Mouse (Mus musculus) intestine, embryonic 14.5 days (tissue): ENCODE data around the gene Nav3. TPM values are rescaled to one million over a fixed set of nuclear protein-coding genes. Genes with fewer than 3 reads are reported as not detected.

Experiments used
- ATAC-seq: fragments of 200-750 bp; cut with Nextera tagmentation; replicated peaks from 2 replicates; pipeline ENCODE4 v1.8.0; 2017; ENCODE audit warnings: low read depth, moderate number of reproducible peaks, moderate TSS enrichment, moderate library complexity; ENCODE audit not compliant: low FRiP score, low TSS enrichment
- DNase-seq: peaks from one replicate; pipeline ENCODE4 v3.0.0-alpha.2; 2018; ENCODE audit warnings: low spot score
- H3K27ac ChIP-seq: fragments of 300-500 bp; sonication (generic); 2 replicates; pipeline ENCODE4 v1.5.1; 2014; ENCODE audit warnings: low read depth, mild to moderate bottlenecking, control low read depth
- H3K27me3 ChIP-seq: fragments of 300-500 bp; sonication (generic); replicated peaks from 2 replicates; pipeline ENCODE4 v1.6.1; 2014; ENCODE audit warnings: low read length, control low read depth; ENCODE audit not compliant: control insufficient read depth, insufficient read depth
- H3K36me3 ChIP-seq: fragments of 300-500 bp; sonication (generic); 2 replicates; pipeline ENCODE4 v1.6.1; 2014; ENCODE audit warnings: low read length, control low read depth; ENCODE audit not compliant: control insufficient read depth, insufficient read depth
- H3K4me1 ChIP-seq: fragments of 300-500 bp; sonication (generic); replicated peaks from 2 replicates; pipeline ENCODE4 v1.6.1; 2014; ENCODE audit warnings: low read length, control low read depth, mixed read lengths; ENCODE audit not compliant: control insufficient read depth, insufficient read depth
- H3K4me2 ChIP-seq: fragments of 300-500 bp; sonication (generic); 2 replicates; pipeline ENCODE4 v1.6.1; 2014; ENCODE audit warnings: low read length
- H3K4me3 ChIP-seq: fragments of 300-500 bp; sonication (generic); 2 replicates; pipeline ENCODE4 v1.5.1; 2014; ENCODE audit warnings: low read depth, low read length, control low read depth, mixed read lengths
- H3K9ac ChIP-seq: fragments of 300-500 bp; sonication (generic); 2 replicates; pipeline ENCODE4 v1.6.1; 2014; ENCODE audit warnings: mild to moderate bottlenecking, low read length
- H3K9me3 ChIP-seq: fragments of 300-500 bp; sonication (generic); 2 replicates; pipeline ENCODE4 v1.6.1; 2016; ENCODE audit warnings: low read length, control low read depth; ENCODE audit not compliant: control insufficient read depth
- WGBS: fragments of 180-500 bp; shearing (Covaris S2); extraction: QIAGEN DNeasy Blood & Tissue Kit; methylation state at CpG from one replicate; pipeline ENCODE4 v1.1.7; 2014; 5-methylcytosine and 5-hydroxymethylcytosine counted together
- polyA plus RNA-seq: library from polyadenylated mRNA; unstranded; fragments of >200 nt; fragmentation: Nextera tagmentation; extraction: Ambion mirVana; gene quantifications from 2 replicates; pipeline ENCODE4 v1.2.1, GENCODE M21; 2014

Gene Nav3
- polyA plus RNA-seq, 1 experiment from 2014 or later = 2.5 TPM

- 78% methylated on average over 1 of the region's 1 CpGs for WGBS
- no peaks in the 10 kb centered on the region for H3K27me3 ChIP-seq
Observed at GRCm38 (mm10) chr10:109802236-109802635, 653.8 kb downstream of the Nav3 start.

GRCm38 (mm10) chr10:109799246-109799645 is 656.8 kb downstream of the Nav3 start:
- H3K27ac ChIP-seq = no peak overlapping the region
- ATAC-seq = no peak
- no peak overlapping the region for H3K4me2 ChIP-seq
- no peak overlapping the region for H3K4me3 ChIP-seq
- H3K36me3 ChIP-seq = no peaks in the 10 kb centered on the region
- no peaks in the 10 kb centered on the region for H3K9me3 ChIP-seq
- no peak overlapping the region for H3K9ac ChIP-seq
- H3K27me3 ChIP-seq = no peaks in the 10 kb centered on the region
- no peak for DNase-seq
- no peaks in the 10 kb centered on the region for H3K4me1 ChIP-seq
- WGBS = 84% methylated on average over 6 of the region's 6 CpGs

More at GRCm38 (mm10) chr10:109802236-109802635, 653.8 kb downstream of the Nav3 start:
- no peak overlapping the region for H3K4me3 ChIP-seq
- H3K4me2 ChIP-seq = no peak overlapping the region
- no peaks in the 10 kb centered on the region for H3K36me3 ChIP-seq
- no peak overlapping the region for H3K27ac ChIP-seq
- no peaks in the 10 kb centered on the region for H3K4me1 ChIP-seq
- no peak overlapping the region for H3K9ac ChIP-seq
- no peaks in the 10 kb centered on the region for H3K9me3 ChIP-seq
- DNase-seq (no peak), ATAC-seq (no peak)

- H3K4me3 ChIP-seq = no peak overlapping the region
- H3K27me3 ChIP-seq = no peaks in the 10 kb centered on the region
- H3K9me3 ChIP-seq = no peaks in the 10 kb centered on the region
- DNase-seq (no peak), ATAC-seq (no peak)
- H3K27ac ChIP-seq = no peak overlapping the region
- no peaks in the 10 kb centered on the region for H3K36me3 ChIP-seq
- no peaks in the 10 kb centered on the region for H3K4me1 ChIP-seq
- WGBS = 67% methylated on average over 3 of the region's 3 CpGs
- H3K4me2 ChIP-seq = no peak overlapping the region
- no peak overlapping the region for H3K9ac ChIP-seq
Observed at GRCm38 (mm10) chr10:109796981-109797380, 659.0 kb downstream of the Nav3 start.

- Histone ChIP-seq H3K4me3 (no peak overlapping the region), H3K36me3 (no peaks in the 10 kb centered on the region), H3K4me2 (no peak overlapping the region), H3K27ac (no peak overlapping the region), H3K4me1 (no peaks in the 10 kb centered on the region), H3K9me3 (no peaks in the 10 kb centered on the region), H3K9ac (no peak overlapping the region), H3K27me3 (no peaks in the 10 kb centered on the region)
- 73% methylated on average over 4 of the region's 4 CpGs for WGBS
- DNase-seq = no peak
- no peak for ATAC-seq
Observed at GRCm38 (mm10) chr10:109793491-109793890, 662.5 kb downstream of the Nav3 start.

- Histone ChIP-seq H3K4me1 (no peaks in the 10 kb centered on the region), H3K9me3 (no peaks in the 10 kb centered on the region), H3K4me3 (no peak overlapping the region), H3K27me3 (no peaks in the 10 kb centered on the region), H3K27ac (no peak overlapping the region), H3K4me2 (no peak overlapping the region), H3K36me3 (no peaks in the 10 kb centered on the region), H3K9ac (no peak overlapping the region)
- ATAC-seq (no peak), DNase-seq (no peak)
- 88% methylated on average over 2 of the region's 2 CpGs for WGBS
Observed at GRCm38 (mm10) chr10:109788728-109789127, 667.3 kb downstream of the Nav3 start.

GRCm38 (mm10) chr10:109779109-109779508 is 676.9 kb downstream of the Nav3 start:
- no peak for ATAC-seq
- Histone ChIP-seq H3K4me1 (no peaks in the 10 kb centered on the region), H3K27me3 (no peaks in the 10 kb centered on the region), H3K9me3 (no peaks in the 10 kb centered on the region), H3K4me2 (no peak overlapping the region), H3K27ac (no peak overlapping the region), H3K36me3 (no peaks in the 10 kb centered on the region), H3K9ac (no peak overlapping the region), H3K4me3 (no peak overlapping the region)
- no peak for DNase-seq
- WGBS = 93% methylated on average over 4 of the region's 4 CpGs

- H3K9me3 ChIP-seq = no peaks in the 10 kb centered on the region
- no peaks in the 10 kb centered on the region for H3K36me3 ChIP-seq
- DNase-seq (no peak), ATAC-seq (no peak)
- H3K4me1 ChIP-seq = no peaks in the 10 kb centered on the region
- no peak overlapping the region for H3K9ac ChIP-seq
- no peak overlapping the region for H3K27ac ChIP-seq
- H3K27me3 ChIP-seq = no peaks in the 10 kb centered on the region
- 87% methylated on average over 8 of the region's 8 CpGs for WGBS
- no peak overlapping the region for H3K4me2 ChIP-seq
- H3K4me3 ChIP-seq = no peak overlapping the region
Observed at GRCm38 (mm10) chr10:109769092-109769491, 686.9 kb downstream of the Nav3 start.

- DNase-seq (peak; percentile 54), ATAC-seq (no peak)
- no peaks in the 10 kb centered on the region for H3K27me3 ChIP-seq
- H3K4me1 ChIP-seq = no peaks in the 10 kb centered on the region
- H3K9me3 ChIP-seq = no peaks in the 10 kb centered on the region
- no peak overlapping the region for H3K4me2 ChIP-seq
- no peak overlapping the region for H3K27ac ChIP-seq
- WGBS = 4% methylated on average over 2 of the region's 2 CpGs
- H3K9ac ChIP-seq = no peak overlapping the region
- no peaks in the 10 kb centered on the region for H3K36me3 ChIP-seq
- H3K4me3 ChIP-seq = no peak overlapping the region
Observed at GRCm38 (mm10) chr10:109765650-109766049, 690.4 kb downstream of the Nav3 start.

GRCm38 (mm10) chr10:109764412-109765101 is 691.4 kb downstream of the Nav3 start:
- Histone ChIP-seq H3K9ac (no peak overlapping the region), H3K4me3 (no peak overlapping the region), H3K27ac (no peak overlapping the region), H3K4me1 (no peaks in the 10 kb centered on the region), H3K9me3 (no peaks in the 10 kb centered on the region), H3K36me3 (no peaks in the 10 kb centered on the region), H3K27me3 (no peaks in the 10 kb centered on the region), H3K4me2 (no peak overlapping the region)
- ATAC-seq = no peak
- no peak for DNase-seq
- 79% methylated on average over 18 of the region's 18 CpGs for WGBS
